Mouse (Mus musculus): ENCODE data around the gene Yap1. TPM values are rescaled to one million over a fixed set of nuclear protein-coding genes. Genes with fewer than 3 reads are reported as not detected.

The Yap1 gene
- polyA plus RNA-seq, 1 experiment from 2014 or later = 48.1 TPM

GRCm38 (mm10) chr9:7965590-7965989, 38.8 kb downstream of the Yap1 start:
- Histone ChIP-seq H3K36me3 (peaks cover 31% of the 10 kb centered on the region), H3K9me3 (no peaks in the 10 kb centered on the region), H3K9ac (no peak overlapping the region), H3K4me3 (no peak overlapping the region), H3K27me3 (no peaks in the 10 kb centered on the region), H3K27ac (no peak overlapping the region), H3K4me1 (peaks cover 38% of the 10 kb centered on the region), H3K4me2 (replicated peaks) (no peak overlapping the region)
- 79% methylated on average over 3 of the region's 3 CpGs for WGBS
- ATAC-seq (ENCODE audit: low FRiP score, low read depth) = no peak

- H3K36me3 ChIP-seq = peaks cover 30% of the 10 kb centered on the region
- H3K4me3 ChIP-seq = no peak overlapping the region
- peaks cover 53% of the 10 kb centered on the region for H3K4me1 ChIP-seq
- H3K9me3 ChIP-seq = no peaks in the 10 kb centered on the region
- 86% methylated on average over 2 of the region's 2 CpGs for WGBS
- no peak overlapping the region for H3K9ac ChIP-seq
- no peak overlapping the region for H3K27ac ChIP-seq
- no peak overlapping the region for H3K4me2 ChIP-seq (replicated peaks)
- H3K27me3 ChIP-seq = no peaks in the 10 kb centered on the region
- ATAC-seq (ENCODE audit: low FRiP score, low read depth) = no peak
Observed at GRCm38 (mm10) chr9:7963867-7964266, 40.5 kb downstream of the Yap1 start.

- Histone ChIP-seq H3K27ac (peak overlapping the region; percentile 88; the same call in 1 of the 2 replicates), H3K9me3 (no peaks in the 10 kb centered on the region), H3K4me1 (peaks cover 59% of the 10 kb centered on the region), H3K9ac (no peak overlapping the region), H3K4me2 (replicated peaks) (no peak overlapping the region), H3K36me3 (peaks cover 28% of the 10 kb centered on the region), H3K4me3 (no peak overlapping the region), H3K27me3 (no peaks in the 10 kb centered on the region)
- no peak for ATAC-seq (ENCODE audit: low FRiP score, low read depth)
- 62% methylated on average over 7 of the region's 7 CpGs for whole genome bisulfite sequencing
Observed at GRCm38 (mm10) chr9:7962915-7963314, 41.5 kb downstream of the Yap1 start.

GRCm38 (mm10) chr9:7961366-7962160, 42.8 kb downstream of the Yap1 start:
- Histone ChIP-seq H3K27me3 (no peaks in the 10 kb centered on the region), H3K9ac (peak overlapping the region; percentile 45), H3K4me3 (no peak overlapping the region), H3K27ac (peak overlapping the region; percentile 88), H3K4me1 (peaks cover 66% of the 10 kb centered on the region), H3K9me3 (no peaks in the 10 kb centered on the region), H3K36me3 (peaks cover 28% of the 10 kb centered on the region), H3K4me2 (replicated peaks) (peak overlapping the region; percentile 48)
- peak; percentile 58 for ATAC-seq (ENCODE audit: low FRiP score, low read depth)
- WGBS = 8% methylated on average over 21 of the region's 21 CpGs

GRCm38 (mm10) chr9:7960382-7960781, 44.0 kb downstream of the Yap1 start:
- peak; percentile 93 for ATAC-seq (ENCODE audit: low FRiP score, low read depth)
- Histone ChIP-seq H3K4me1 (peaks cover 65% of the 10 kb centered on the region), H3K9me3 (no peaks in the 10 kb centered on the region)

GRCm38 (mm10) chr9:7959301-7959700, 45.1 kb downstream of the Yap1 start:
- ATAC-seq (ENCODE audit: low FRiP score, low read depth) = no peak
- Histone ChIP-seq H3K27ac (peak overlapping the region; percentile 22; the same call in 1 of the 2 replicates), H3K27me3 (no peaks in the 10 kb centered on the region)

More at GRCm38 (mm10) chr9:7960382-7960781, 44.0 kb downstream of the Yap1 start:
- H3K4me3 ChIP-seq = no peak overlapping the region; the same call in 1 of the 2 replicates
- H3K9ac ChIP-seq = no peak overlapping the region
- peak overlapping the region; percentile 48 for H3K4me2 ChIP-seq (replicated peaks)
- 38% methylated on average over 9 of the region's 9 CpGs for whole genome bisulfite sequencing
- H3K27me3 ChIP-seq = no peaks in the 10 kb centered on the region
- H3K36me3 ChIP-seq = peaks cover 23% of the 10 kb centered on the region
- H3K27ac ChIP-seq = peak overlapping the region; percentile 88

GRCm38 (mm10) chr9:7958025-7958593, 46.3 kb downstream of the Yap1 start:
- ATAC-seq (ENCODE audit: low FRiP score, low read depth) = no peak
- H3K27me3 ChIP-seq = no peaks in the 10 kb centered on the region
- H3K9me3 ChIP-seq = no peaks in the 10 kb centered on the region
- no peak overlapping the region for H3K9ac ChIP-seq
- WGBS = 65% methylated on average over 7 of the region's 7 CpGs
- H3K4me2 ChIP-seq (replicated peaks) = no peak overlapping the region
- no peak overlapping the region for H3K4me3 ChIP-seq
- H3K4me1 ChIP-seq = peaks cover 53% of the 10 kb centered on the region
- H3K27ac ChIP-seq = 0 out of 2 replicates have a peak overlapping the region, but pooled peaks have one; percentile 15
- H3K36me3 ChIP-seq = peaks cover 36% of the 10 kb centered on the region

More at GRCm38 (mm10) chr9:7959301-7959700, 45.1 kb downstream of the Yap1 start:
- no peaks in the 10 kb centered on the region for H3K9me3 ChIP-seq
- peaks cover 31% of the 10 kb centered on the region for H3K36me3 ChIP-seq
- 59% methylated on average over 2 of the region's 2 CpGs for WGBS
- H3K4me1 ChIP-seq = peaks cover 57% of the 10 kb centered on the region
- no peak overlapping the region for H3K4me2 ChIP-seq (replicated peaks)
- H3K9ac ChIP-seq = peak overlapping the region; percentile 25; the same call in 1 of the 2 replicates
- H3K4me3 ChIP-seq = no peak overlapping the region

GRCm38 (mm10) chr9:7957407-7957806, 47.0 kb downstream of the Yap1 start:
- Histone ChIP-seq H3K36me3 (peaks cover 43% of the 10 kb centered on the region), H3K4me1 (peaks cover 46% of the 10 kb centered on the region), H3K9ac (no peak overlapping the region), H3K27ac (no peak overlapping the region), H3K4me3 (no peak overlapping the region), H3K27me3 (no peaks in the 10 kb centered on the region), H3K4me2 (replicated peaks) (no peak overlapping the region), H3K9me3 (no peaks in the 10 kb centered on the region)
- no peak for ATAC-seq (ENCODE audit: low FRiP score, low read depth)
- 73% methylated on average over 2 of the region's 2 CpGs for WGBS

- WGBS = 92% methylated on average over 8 of the region's 8 CpGs
- no peak overlapping the region for H3K4me3 ChIP-seq
- no peaks in the 10 kb centered on the region for H3K27me3 ChIP-seq
- no peak for ATAC-seq (ENCODE audit: low FRiP score, low read depth)
- H3K36me3 ChIP-seq = peaks cover 51% of the 10 kb centered on the region
- no peak overlapping the region for H3K27ac ChIP-seq
- H3K4me1 ChIP-seq = peaks cover 36% of the 10 kb centered on the region
- no peaks in the 10 kb centered on the region for H3K9me3 ChIP-seq
- H3K9ac ChIP-seq = no peak overlapping the region
- H3K4me2 ChIP-seq (replicated peaks) = no peak overlapping the region
Observed at GRCm38 (mm10) chr9:7956400-7956799, 48.0 kb downstream of the Yap1 start.

GRCm38 (mm10) chr9:7952886-7953285, 51.5 kb downstream of the Yap1 start:
- peaks cover 78% of the 10 kb centered on the region for H3K36me3 ChIP-seq

GRCm38 (mm10) chr9:7950211-7950644, 54.2 kb downstream of the Yap1 start:
- Histone ChIP-seq H3K9me3 (no peaks in the 10 kb centered on the region), H3K27me3 (no peaks in the 10 kb centered on the region), H3K36me3 (peaks cover 85% of the 10 kb centered on the region), H3K27ac (no peak overlapping the region), H3K4me1 (no peaks in the 10 kb centered on the region), H3K9ac (no peak overlapping the region), H3K4me3 (no peak overlapping the region), H3K4me2 (replicated peaks) (no peak overlapping the region)
- 78% methylated on average over 7 of the region's 7 CpGs for WGBS
- ATAC-seq (ENCODE audit: low FRiP score, low read depth) = no peak

More at GRCm38 (mm10) chr9:7952886-7953285, 51.5 kb downstream of the Yap1 start:
- Histone ChIP-seq H3K4me1 (peaks cover 6% of the 10 kb centered on the region), H3K27me3 (no peaks in the 10 kb centered on the region), H3K4me3 (no peak overlapping the region), H3K9me3 (no peaks in the 10 kb centered on the region), H3K9ac (no peak overlapping the region), H3K27ac (no peak overlapping the region), H3K4me2 (replicated peaks) (no peak overlapping the region)
- no peak for ATAC-seq (ENCODE audit: low FRiP score, low read depth)
- WGBS = 88% methylated on average over 5 of the region's 5 CpGs

GRCm38 (mm10) chr9:7947946-7948345, 56.5 kb downstream of the Yap1 start:
- Histone ChIP-seq H3K4me3 (no peak overlapping the region), H3K36me3 (peaks cover 86% of the 10 kb centered on the region), H3K27me3 (no peaks in the 10 kb centered on the region), H3K27ac (no peak overlapping the region), H3K9ac (no peak overlapping the region), H3K4me2 (replicated peaks) (no peak overlapping the region), H3K4me1 (no peaks in the 10 kb centered on the region), H3K9me3 (no peaks in the 10 kb centered on the region)
- no peak for ATAC-seq (ENCODE audit: low FRiP score, low read depth)
- 91% methylated on average over 4 of the region's 4 CpGs for WGBS
